29 mouse cellular contexts compared by ENCODE assay signal in genomic region chr15:96560576-96561298, GRCm38 (mm10).
DNase-seq lines count a peak whose midpoint lies in the region; ATAC-seq and TF ChIP-seq lines count a peak whose summit lies in the region.
"Had no signal": no experiment of that assay in that cellular context is flagged by ENCODE, and none has a peak within 500 bp of the region (broad histone marks: within the 10 kb centered on the region; RNA-seq: fewer than 3 reads in every experiment).

No protein-coding gene starts in this region.

- peak; percentile 33 for DNase-seq in forebrain, embryonic 11.5 days (ENCODE audit: low spot score)
- peak; percentile 35 for DNase-seq in liver, adult 2 months (ENCODE audit: extremely low read depth, low read depth, low spot score)
- no peak for DNase-seq in liver, embryonic 11.5 days (ENCODE audit: low spot score)
- no peak for DNase-seq in cerebellum, adult 2 months
- no peak for DNase-seq in kidney, adult 11 months
- DNase-seq: adrenal gland, adult 8-10 months; adrenal gland, postnatal 25 days; cerebellum, adult 18-20 months; cerebellum, adult 9-11 months; cerebellum, postnatal 25 days; forebrain, postnatal 0 days; gastrocnemius, adult 2 months; gastrocnemius, postnatal 25 days; heart, adult 18-20 months; heart, postnatal 10 days; heart, postnatal 36 days had no signal

- H3K36me3 ChIP-seq in forebrain, embryonic 11.5 days (ENCODE audit: control insufficient read depth, insufficient read depth, low read length) = no peaks in the 10 kb centered on the region
- no peaks in the 10 kb centered on the region for H3K36me3 ChIP-seq in forebrain, embryonic 12.5 days (replicated peaks)
- no peaks in the 10 kb centered on the region for H3K36me3 ChIP-seq in liver, adult 2 months (ENCODE audit: control insufficient read depth, insufficient read depth, low read length)
- no peaks in the 10 kb centered on the region for H3K36me3 ChIP-seq in liver, embryonic 11.5 days (ENCODE audit: control insufficient read depth, insufficient read depth, low read length)
- H3K36me3 ChIP-seq in intestine, embryonic 15.5 days = no peaks in the 10 kb centered on the region
- no peaks in the 10 kb centered on the region for H3K36me3 ChIP-seq in small intestine, adult 2 months (ENCODE audit: control insufficient read depth, insufficient read depth, low read length)
- H3K36me3 ChIP-seq: embryonic facial prominence, embryonic 10.5 days; embryonic facial prominence, embryonic 13.5 days; heart, embryonic 12.5 days; heart, embryonic 15.5 days had no signal

- no peak for ATAC-seq in forebrain, embryonic 11.5 days (replicated peaks; ENCODE audit: low FRiP score)
- no peak for ATAC-seq in forebrain, embryonic 12.5 days (ENCODE audit: low FRiP score)
- ATAC-seq in liver, embryonic 11.5 days (replicated peaks; ENCODE audit: low FRiP score) = no peak
- peak; percentile 55; the same call in 1 of the 2 replicates for ATAC-seq in intestine, embryonic 15.5 days
- ATAC-seq: activated CD4-positive, CD25-positive, alpha-beta regulatory T cell, adult 4 months; forebrain, embryonic 14.5 days; forebrain, postnatal 0 days; hindbrain, postnatal 0 days; inflammation-experienced regulatory T-cells, adult 6 months had no signal

- H3K27me3 ChIP-seq in forebrain, embryonic 11.5 days (ENCODE audit: control insufficient read depth, insufficient read depth, low read length) = no peaks in the 10 kb centered on the region; the same call in 1 of the 2 replicates
- no peaks in the 10 kb centered on the region for H3K27me3 ChIP-seq in forebrain, embryonic 12.5 days
- H3K27me3 ChIP-seq in liver, adult 2 months (ENCODE audit: control insufficient read depth, insufficient read depth, low read length) = no peaks in the 10 kb centered on the region
- no peaks in the 10 kb centered on the region for H3K27me3 ChIP-seq in liver, embryonic 11.5 days (replicated peaks; ENCODE audit: control insufficient read depth, insufficient read depth, low read length)
- H3K27me3 ChIP-seq in intestine, embryonic 15.5 days (replicated peaks) = no peaks in the 10 kb centered on the region
- H3K27me3 ChIP-seq in small intestine, adult 2 months (ENCODE audit: control insufficient read depth, insufficient read depth, low read length) = no peaks in the 10 kb centered on the region
- no peaks in the 10 kb centered on the region for H3K27me3 ChIP-seq in cerebellum, adult 2 months (ENCODE audit: control insufficient read depth, insufficient read depth, low read length)
- H3K27me3 ChIP-seq: embryonic facial prominence, embryonic 13.5 days; heart, embryonic 12.5 days; heart, embryonic 15.5 days had no signal

- no peak overlapping the region for H3K9ac ChIP-seq in forebrain, embryonic 11.5 days (ENCODE audit: low read length)
- H3K9ac ChIP-seq in forebrain, embryonic 12.5 days = no peak overlapping the region
- no peak overlapping the region for H3K9ac ChIP-seq in liver, adult 2 months (ENCODE audit: low read depth, low read length)
- no peak overlapping the region for H3K9ac ChIP-seq in liver, embryonic 11.5 days (ENCODE audit: low read depth, low read length)
- H3K9ac ChIP-seq in intestine, embryonic 15.5 days = no peak overlapping the region
- H3K9ac ChIP-seq: embryonic facial prominence, embryonic 13.5 days; forebrain, postnatal 0 days; heart, embryonic 12.5 days; heart, embryonic 15.5 days; hindbrain, embryonic 14.5 days had no signal

- TF ChIP-seq CTCF in liver, adult 2 months (IDR thresholded peaks at IDR 0.05; ENCODE audit: low read depth, low read length) = no peak
- TF ChIP-seq CTCF in small intestine, adult 2 months (IDR thresholded peaks at IDR 0.05; ENCODE audit: extremely low read depth, insufficient read length, insufficient replicate concordance, low read depth, low read length) = no peak
- no peak for TF ChIP-seq CTCF in cerebellum, adult 2 months (IDR thresholded peaks at IDR 0.05; ENCODE audit: borderline replicate concordance, insufficient read depth, low read depth, low read length)

- no peaks in the 10 kb centered on the region for H3K4me1 ChIP-seq in forebrain, embryonic 11.5 days (replicated peaks; ENCODE audit: control insufficient read depth, insufficient read depth, low read length)
- H3K4me1 ChIP-seq in forebrain, embryonic 12.5 days = no peaks in the 10 kb centered on the region
- no peaks in the 10 kb centered on the region for H3K4me1 ChIP-seq in liver, adult 2 months (ENCODE audit: control insufficient read depth, insufficient read depth, low read length)
- peaks cover 5% of the 10 kb centered on the region for H3K4me1 ChIP-seq in liver, embryonic 11.5 days (replicated peaks; ENCODE audit: control insufficient read depth, insufficient read depth, low read length)
- H3K4me1 ChIP-seq in intestine, embryonic 15.5 days (replicated peaks) = no peaks in the 10 kb centered on the region
- peaks cover 21% of the 10 kb centered on the region for H3K4me1 ChIP-seq in small intestine, adult 2 months (ENCODE audit: control insufficient read depth, insufficient read depth, insufficient read length, low read length)
- H3K4me1 ChIP-seq in cerebellum, adult 2 months (ENCODE audit: control insufficient read depth, insufficient read depth, low read length) = no peaks in the 10 kb centered on the region
- H3K4me1 ChIP-seq: embryonic facial prominence, embryonic 10.5 days; embryonic facial prominence, embryonic 13.5 days; heart, embryonic 12.5 days; heart, embryonic 15.5 days had no signal

- no peak overlapping the region for H3K4me3 ChIP-seq in forebrain, embryonic 11.5 days (ENCODE audit: low read depth, low read length)
- no peak overlapping the region for H3K4me3 ChIP-seq in forebrain, embryonic 12.5 days (replicated peaks)
- no peak overlapping the region for H3K4me3 ChIP-seq in liver, adult 2 months (ENCODE audit: insufficient read depth, low read depth, low read length)
- no peak overlapping the region for H3K4me3 ChIP-seq in liver, embryonic 11.5 days (ENCODE audit: low read depth, low read length)
- no peak overlapping the region for H3K4me3 ChIP-seq in intestine, embryonic 15.5 days (replicated peaks)
- no peak overlapping the region for H3K4me3 ChIP-seq in small intestine, adult 2 months (ENCODE audit: low read depth, low read length)
- no peak overlapping the region for H3K4me3 ChIP-seq in cerebellum, adult 2 months (replicated peaks; ENCODE audit: insufficient read depth, low read depth, low read length)
- H3K4me3 ChIP-seq: embryonic facial prominence, embryonic 10.5 days; embryonic facial prominence, embryonic 13.5 days; erythroblast, embryonic 14.5 days; gastrocnemius, adult 2 months; heart, embryonic 12.5 days; heart, embryonic 15.5 days had no signal

- no peaks in the 10 kb centered on the region for H3K9me3 ChIP-seq in forebrain, embryonic 11.5 days (ENCODE audit: control insufficient read depth, low read length)
- no peaks in the 10 kb centered on the region for H3K9me3 ChIP-seq in forebrain, embryonic 12.5 days
- no peaks in the 10 kb centered on the region for H3K9me3 ChIP-seq in liver, embryonic 11.5 days (ENCODE audit: control insufficient read depth, low read length)
- H3K9me3 ChIP-seq in intestine, embryonic 15.5 days = no peaks in the 10 kb centered on the region
- H3K9me3 ChIP-seq: embryonic facial prominence, embryonic 10.5 days; embryonic facial prominence, embryonic 13.5 days; heart, embryonic 12.5 days; heart, embryonic 15.5 days had no signal

- H3K4me2 ChIP-seq in forebrain, embryonic 11.5 days (ENCODE audit: low read depth, low read length, severe bottlenecking) = no peak overlapping the region
- no peak overlapping the region for H3K4me2 ChIP-seq in forebrain, embryonic 12.5 days
- H3K4me2 ChIP-seq in liver, embryonic 11.5 days = no peak overlapping the region
- H3K4me2 ChIP-seq in intestine, embryonic 15.5 days (replicated peaks) = no peak overlapping the region
- H3K4me2 ChIP-seq: embryonic facial prominence, embryonic 13.5 days; heart, embryonic 12.5 days; heart, embryonic 15.5 days; hindbrain, embryonic 14.5 days had no signal

- no peaks in the 10 kb centered on the region for H3K79me2 ChIP-seq in liver, adult 2 months (ENCODE audit: control insufficient read depth, insufficient read depth, low read length)

- 91% methylated on average over 14 of the region's 14 CpGs for WGBS in forebrain, embryonic 11.5 days
- WGBS in forebrain, embryonic 12.5 days = 93% methylated on average over 14 of the region's 14 CpGs
- 86% methylated on average over 14 of the region's 14 CpGs for WGBS in liver, adult 2 months
- WGBS in liver, embryonic 11.5 days = 91% methylated on average over 14 of the region's 14 CpGs
- 93% methylated on average over 14 of the region's 14 CpGs for WGBS in intestine, embryonic 15.5 days
- WGBS in small intestine, adult 2 months = 85% methylated on average over 14 of the region's 14 CpGs
- WGBS in cerebellum, adult 2 months = 90% methylated on average over 14 of the region's 14 CpGs

- no peak overlapping the region for H3K27ac ChIP-seq in forebrain, embryonic 11.5 days (ENCODE audit: low read depth, low read length)
- H3K27ac ChIP-seq in forebrain, embryonic 12.5 days = no peak overlapping the region
- H3K27ac ChIP-seq in liver, adult 2 months (replicated peaks; ENCODE audit: insufficient read depth, low read depth, low read length) = no peak overlapping the region
- no peak overlapping the region for H3K27ac ChIP-seq in liver, embryonic 11.5 days (ENCODE audit: low read depth, low read length)
- no peak overlapping the region for H3K27ac ChIP-seq in intestine, embryonic 15.5 days
- H3K27ac ChIP-seq in small intestine, adult 2 months (ENCODE audit: insufficient read depth, low read depth, low read length) = peak overlapping the region; percentile 61
- no peak overlapping the region for H3K27ac ChIP-seq in cerebellum, adult 2 months (ENCODE audit: insufficient read depth, low read length)
- H3K27ac ChIP-seq: embryonic facial prominence, embryonic 10.5 days; embryonic facial prominence, embryonic 13.5 days; gastrocnemius, adult 2 months; heart, embryonic 15.5 days; hindbrain, embryonic 14.5 days; hindbrain, postnatal 0 days had no signal

- TF ChIP-seq POLR2A in liver, adult 2 months (IDR thresholded peaks at IDR 0.05; ENCODE audit: extremely low read depth, insufficient read depth, low read length) = no peak
- TF ChIP-seq POLR2A in small intestine, adult 2 months (IDR thresholded peaks at IDR 0.05; ENCODE audit: low read depth, low read length) = no peak
- TF ChIP-seq POLR2A in cerebellum, adult 2 months (IDR thresholded peaks at IDR 0.05; ENCODE audit: borderline replicate concordance, insufficient read depth, low read length) = no peak

Comparison
In these comparisons a context has a peak if more than half of its experiments do, and no peak if none do; other contexts are left out.
1. DNase-seq: peak in forebrain, embryonic 11.5 days (single experiment) and liver, adult 2 months (single experiment); none in liver, embryonic 11.5 days (single experiment), cerebellum, adult 2 months (0 of 2) and kidney, adult 11 months (single experiment).